Mouse (Mus musculus) hindbrain, embryonic 11.5 days (tissue): ENCODE data around the gene Ptpru. TPM values are rescaled to one million over a fixed set of nuclear protein-coding genes. Genes with fewer than 3 reads are reported as not detected.

Experiments
- ATAC-seq: fragments of 200-750 bp; cut with Nextera tagmentation; 2 replicates; pipeline ENCODE4 v1.8.0; 2017; ENCODE audit warnings: mild to moderate bottlenecking, moderate TSS enrichment, moderate library complexity; ENCODE audit not compliant: low FRiP score
- DNase-seq: peaks from one replicate; pipeline ENCODE4 v3.0.0-alpha.2; 2015; ENCODE audit warnings: low spot score
- H3K27ac ChIP-seq: fragments of 300-500 bp; sonication (generic); 2 replicates; pipeline ENCODE4 v1.5.1; 2014; ENCODE audit warnings: mild to moderate bottlenecking, low read depth, low read length
- H3K27me3 ChIP-seq: fragments of 300-500 bp; sonication (generic); 2 replicates; pipeline ENCODE4 v1.6.1; 2014; ENCODE audit warnings: mild to moderate bottlenecking, low read length, moderate library complexity, mixed read lengths; ENCODE audit not compliant: control insufficient read depth, insufficient read depth
- H3K36me3 ChIP-seq: fragments of 300-500 bp; sonication (generic); 2 replicates; pipeline ENCODE4 v1.6.1; 2014; ENCODE audit warnings: mild to moderate bottlenecking, low read length, moderate library complexity, mixed read lengths; ENCODE audit not compliant: control insufficient read depth, insufficient read depth
- H3K4me1 ChIP-seq: fragments of 300-500 bp; sonication (generic); replicated peaks from 2 replicates; pipeline ENCODE4 v1.6.1; 2014; ENCODE audit warnings: low read length, mixed read lengths; ENCODE audit not compliant: control insufficient read depth, insufficient read depth
- H3K4me2 ChIP-seq: fragments of 300-500 bp; sonication (generic); replicated peaks from 2 replicates; pipeline ENCODE4 v1.6.1; 2014; ENCODE audit warnings: mild to moderate bottlenecking, low read depth, low read length
- H3K4me3 ChIP-seq: fragments of 300-500 bp; sonication (generic); 2 replicates; pipeline ENCODE4 v1.5.1; 2014; ENCODE audit warnings: low read depth, low read length
- H3K9ac ChIP-seq: fragments of 300-500 bp; sonication (generic); 2 replicates; pipeline ENCODE4 v1.6.1; 2014; ENCODE audit warnings: low read depth, low read length
- H3K9me3 ChIP-seq: fragments of 300-500 bp; sonication (generic); 2 replicates; pipeline ENCODE4 v1.6.1; 2016; ENCODE audit warnings: low read length; ENCODE audit not compliant: control insufficient read depth
- WGBS: fragments of 180-500 bp; shearing (Covaris S2); extraction: QIAGEN DNeasy Blood & Tissue Kit; methylation state at CpG from one replicate; pipeline ENCODE4 v1.1.7; 2014; 5-methylcytosine and 5-hydroxymethylcytosine counted together
- polyA plus RNA-seq: library from polyadenylated mRNA; unstranded; fragments of >200 nt; fragmentation: Nextera tagmentation; extraction: Ambion mirVana; gene quantifications from 2 replicates; pipeline ENCODE4 v1.2.1, GENCODE M21; 2014

The Ptpru gene
- polyA plus RNA-seq, 1 experiment from 2014 or later, result 11.4 TPM

GRCm38 (mm10) chr4:131873293-131874168 is 35.4 kb upstream of the Ptpru start, which contains the start of gene Srsf4:
Gene Srsf4 (plus strand): TSS chr4:131873617.
- no peaks in the 10 kb centered on the region for H3K36me3 ChIP-seq
- H3K4me3 ChIP-seq, result peak within 1 kb of the TSS; percentile 99
- no peaks in the 10 kb centered on the region for H3K9me3 ChIP-seq
- peak within 1 kb of the TSS; percentile 88 for H3K4me2 ChIP-seq
- peak within 1 kb of the TSS; percentile 100 for H3K27ac ChIP-seq
- H3K27me3 ChIP-seq, result no peaks in the 10 kb centered on the region
- ATAC-seq (peak; percentile 96), DNase-seq (peak; percentile 98)
- peak within 1 kb of the TSS; percentile 100 for H3K9ac ChIP-seq
- WGBS, result under 1% methylated on average over 79 of the region's 116 CpGs
- H3K4me1 ChIP-seq, result no peaks in the 10 kb centered on the region; the same call in 1 of the 2 replicates

- Histone ChIP-seq H3K9ac (peak overlapping the region; percentile 85), H3K27ac (peak overlapping the region; percentile 100; the same call in 1 of the 2 replicates), H3K36me3 (no peaks in the 10 kb centered on the region), H3K4me3 (peak overlapping the region; percentile 99), H3K9me3 (no peaks in the 10 kb centered on the region), H3K27me3 (no peaks in the 10 kb centered on the region), H3K4me2 (peak overlapping the region; percentile 58), H3K4me1 (no peaks in the 10 kb centered on the region; the same call in 1 of the 2 replicates)
- DNase-seq, result peak; percentile 27
- 15% methylated on average over 11 of the region's 11 CpGs for WGBS
- ATAC-seq, result peak; percentile 42
Measured at GRCm38 (mm10) chr4:131872672-131873292, 34.7 kb upstream of the Ptpru start.

- Histone ChIP-seq H3K4me1 (no peaks in the 10 kb centered on the region), H3K27me3 (no peaks in the 10 kb centered on the region), H3K27ac (no peak overlapping the region), H3K4me2 (no peak overlapping the region), H3K9ac (no peak overlapping the region), H3K36me3 (0 out of 2 replicates have a peak, but pooled peaks cover 2% of the 10 kb centered on the region), H3K4me3 (no peak overlapping the region), H3K9me3 (no peaks in the 10 kb centered on the region)
- 84% methylated on average over 4 of the region's 4 CpGs for WGBS
- ATAC-seq, result no peak
- no peak for DNase-seq
Measured at GRCm38 (mm10) chr4:131861341-131861739, 23.3 kb upstream of the Ptpru start.

- Histone ChIP-seq H3K4me2 (no peak overlapping the region), H3K27ac (no peak overlapping the region), H3K4me3 (no peak overlapping the region), H3K9ac (no peak overlapping the region), H3K4me1 (no peaks in the 10 kb centered on the region), H3K36me3 (0 out of 2 replicates have a peak, but pooled peaks cover 2% of the 10 kb centered on the region), H3K27me3 (no peaks in the 10 kb centered on the region), H3K9me3 (no peaks in the 10 kb centered on the region)
- DNase-seq (peak; percentile 86), ATAC-seq (no peak)
- WGBS, result 49% methylated on average over 15 of the region's 15 CpGs
Measured at GRCm38 (mm10) chr4:131860492-131861340, 22.6 kb upstream of the Ptpru start.

- ATAC-seq (no peak), DNase-seq (no peak)
Measured at GRCm38 (mm10) chr4:131854950-131855349, 16.9 kb upstream of the Ptpru start.

GRCm38 (mm10) chr4:131849986-131850638 is 12.0 kb upstream of the Ptpru start:
- no peak overlapping the region; the same call in 1 of the 2 replicates for H3K27ac ChIP-seq
- H3K4me1 ChIP-seq, result 0 out of 2 replicates have a peak, but pooled peaks cover 2% of the 10 kb centered on the region
- H3K4me3 ChIP-seq, result no peak overlapping the region
- no peaks in the 10 kb centered on the region for H3K27me3 ChIP-seq
- no peak for DNase-seq
- 51% methylated on average over 5 of the region's 5 CpGs for WGBS
- no peak for ATAC-seq
- no peak overlapping the region for H3K4me2 ChIP-seq
- no peaks in the 10 kb centered on the region for H3K9me3 ChIP-seq
- H3K36me3 ChIP-seq, result no peaks in the 10 kb centered on the region
- no peak overlapping the region for H3K9ac ChIP-seq

More at GRCm38 (mm10) chr4:131854950-131855349, 16.9 kb upstream of the Ptpru start:
- 88% methylated on average over 5 of the region's 5 CpGs for WGBS
- Histone ChIP-seq H3K36me3 (no peaks in the 10 kb centered on the region), H3K27ac (no peak overlapping the region), H3K9me3 (no peaks in the 10 kb centered on the region), H3K4me2 (no peak overlapping the region), H3K9ac (no peak overlapping the region), H3K4me3 (no peak overlapping the region), H3K27me3 (no peaks in the 10 kb centered on the region), H3K4me1 (no peaks in the 10 kb centered on the region)

GRCm38 (mm10) chr4:131848082-131848481 is 10.0 kb upstream of the Ptpru start:
- Histone ChIP-seq H3K4me2 (no peak overlapping the region), H3K4me1 (0 out of 2 replicates have a peak, but pooled peaks cover 2% of the 10 kb centered on the region), H3K9me3 (no peaks in the 10 kb centered on the region), H3K4me3 (no peak overlapping the region), H3K9ac (no peak overlapping the region), H3K27ac (no peak overlapping the region), H3K36me3 (no peaks in the 10 kb centered on the region), H3K27me3 (no peaks in the 10 kb centered on the region)
- DNase-seq (no peak), ATAC-seq (no peak)
- WGBS, result 77% methylated on average over 6 of the region's 6 CpGs
